Mouse (Mus musculus) intestine, embryonic 14.5 days (tissue): ENCODE data around the gene Xaf1. TPM values are rescaled to one million over a fixed set of nuclear protein-coding genes. Genes with fewer than 3 reads are reported as not detected.

ENCODE experiments used
- ATAC-seq: fragments of 200-750 bp; cut with Nextera tagmentation; replicated peaks from 2 replicates; pipeline ENCODE4 v1.8.0; 2017; ENCODE audit warnings: low read depth, moderate number of reproducible peaks, moderate TSS enrichment, moderate library complexity; ENCODE audit not compliant: low FRiP score, low TSS enrichment
- DNase-seq: peaks from one replicate; pipeline ENCODE4 v3.0.0-alpha.2; 2018; ENCODE audit warnings: low spot score
- H3K27ac ChIP-seq: fragments of 300-500 bp; sonication (generic); 2 replicates; pipeline ENCODE4 v1.5.1; 2014; ENCODE audit warnings: low read depth, mild to moderate bottlenecking, control low read depth
- H3K27me3 ChIP-seq: fragments of 300-500 bp; sonication (generic); replicated peaks from 2 replicates; pipeline ENCODE4 v1.6.1; 2014; ENCODE audit warnings: low read length, control low read depth; ENCODE audit not compliant: control insufficient read depth, insufficient read depth
- H3K36me3 ChIP-seq: fragments of 300-500 bp; sonication (generic); 2 replicates; pipeline ENCODE4 v1.6.1; 2014; ENCODE audit warnings: low read length, control low read depth; ENCODE audit not compliant: control insufficient read depth, insufficient read depth
- H3K4me1 ChIP-seq: fragments of 300-500 bp; sonication (generic); replicated peaks from 2 replicates; pipeline ENCODE4 v1.6.1; 2014; ENCODE audit warnings: low read length, control low read depth, mixed read lengths; ENCODE audit not compliant: control insufficient read depth, insufficient read depth
- H3K4me2 ChIP-seq: fragments of 300-500 bp; sonication (generic); 2 replicates; pipeline ENCODE4 v1.6.1; 2014; ENCODE audit warnings: low read length
- H3K4me3 ChIP-seq: fragments of 300-500 bp; sonication (generic); 2 replicates; pipeline ENCODE4 v1.5.1; 2014; ENCODE audit warnings: low read depth, low read length, control low read depth, mixed read lengths
- H3K9ac ChIP-seq: fragments of 300-500 bp; sonication (generic); 2 replicates; pipeline ENCODE4 v1.6.1; 2014; ENCODE audit warnings: mild to moderate bottlenecking, low read length
- H3K9me3 ChIP-seq: fragments of 300-500 bp; sonication (generic); 2 replicates; pipeline ENCODE4 v1.6.1; 2016; ENCODE audit warnings: low read length, control low read depth; ENCODE audit not compliant: control insufficient read depth
- WGBS: fragments of 180-500 bp; shearing (Covaris S2); extraction: QIAGEN DNeasy Blood & Tissue Kit; methylation state at CpG from one replicate; pipeline ENCODE4 v1.1.7; 2014; 5-methylcytosine and 5-hydroxymethylcytosine counted together
- polyA plus RNA-seq: library from polyadenylated mRNA; unstranded; fragments of >200 nt; fragmentation: Nextera tagmentation; extraction: Ambion mirVana; gene quantifications from 2 replicates; pipeline ENCODE4 v1.2.1, GENCODE M21; 2014

Gene Xaf1
- polyA plus RNA-seq, 1 experiment from 2014 or later: 3.4 TPM

- H3K27ac ChIP-seq: no peak overlapping the region
- no peak overlapping the region for H3K4me3 ChIP-seq
- no peaks in the 10 kb centered on the region for H3K9me3 ChIP-seq
- no peak overlapping the region for H3K9ac ChIP-seq
- 90% methylated on average over 2 of the region's 2 CpGs for WGBS
- DNase-seq (no peak), ATAC-seq (no peak)
- no peaks in the 10 kb centered on the region for H3K36me3 ChIP-seq
- no peaks in the 10 kb centered on the region for H3K4me1 ChIP-seq
- no peak overlapping the region for H3K4me2 ChIP-seq
- H3K27me3 ChIP-seq: no peaks in the 10 kb centered on the region
Measured at GRCm38 (mm10) chr11:72293116-72293515, 8.3 kb upstream of the Xaf1 start.

- Histone ChIP-seq H3K9ac (no peak overlapping the region), H3K4me1 (no peaks in the 10 kb centered on the region), H3K27me3 (no peaks in the 10 kb centered on the region), H3K9me3 (no peaks in the 10 kb centered on the region), H3K4me3 (no peak overlapping the region), H3K27ac (no peak overlapping the region), H3K4me2 (no peak overlapping the region), H3K36me3 (no peaks in the 10 kb centered on the region)
- no peak for DNase-seq
- WGBS: 75% methylated on average over 7 of the region's 7 CpGs
- no peak for ATAC-seq
Measured at GRCm38 (mm10) chr11:72302230-72302629, 801 bp downstream of the Xaf1 start.

- WGBS: 80% methylated on average over 5 of the region's 5 CpGs
- no peak overlapping the region for H3K9ac ChIP-seq
Measured at GRCm38 (mm10) chr11:72307461-72307860, 6.0 kb downstream of the Xaf1 start.

GRCm38 (mm10) chr11:72308982-72309381 is 7.6 kb downstream of the Xaf1 start:
- Histone ChIP-seq H3K36me3 (no peaks in the 10 kb centered on the region), H3K27me3 (peaks cover 9% of the 10 kb centered on the region), H3K9me3 (no peaks in the 10 kb centered on the region), H3K4me1 (no peaks in the 10 kb centered on the region), H3K4me3 (no peak overlapping the region), H3K27ac (no peak overlapping the region), H3K9ac (no peak overlapping the region), H3K4me2 (no peak overlapping the region)
- WGBS: 24% methylated on average over 2 of the region's 2 CpGs
- ATAC-seq (no peak), DNase-seq (no peak)

More at GRCm38 (mm10) chr11:72307461-72307860, 6.0 kb downstream of the Xaf1 start:
- no peak overlapping the region for H3K4me2 ChIP-seq
- no peak overlapping the region for H3K4me3 ChIP-seq
- H3K9me3 ChIP-seq: no peaks in the 10 kb centered on the region
- H3K4me1 ChIP-seq: no peaks in the 10 kb centered on the region
- ATAC-seq (no peak), DNase-seq (no peak)
- H3K27me3 ChIP-seq: no peaks in the 10 kb centered on the region
- H3K36me3 ChIP-seq: no peaks in the 10 kb centered on the region
- no peak overlapping the region for H3K27ac ChIP-seq

GRCm38 (mm10) chr11:72310491-72310890 is 9.1 kb downstream of the Xaf1 start:
- ATAC-seq: no peak
- H3K27ac ChIP-seq: no peak overlapping the region
- H3K4me3 ChIP-seq: no peak overlapping the region
- 78% methylated on average over 4 of the region's 4 CpGs for WGBS
- H3K4me1 ChIP-seq: no peaks in the 10 kb centered on the region
- no peak for DNase-seq
- H3K4me2 ChIP-seq: no peak overlapping the region
- peaks cover 22% of the 10 kb centered on the region for H3K27me3 ChIP-seq
- H3K36me3 ChIP-seq: no peaks in the 10 kb centered on the region
- no peaks in the 10 kb centered on the region for H3K9me3 ChIP-seq
- H3K9ac ChIP-seq: no peak overlapping the region

- no peak for ATAC-seq
- no peaks in the 10 kb centered on the region for H3K36me3 ChIP-seq
- H3K4me2 ChIP-seq: no peak overlapping the region
- H3K4me1 ChIP-seq: no peaks in the 10 kb centered on the region
- no peak for DNase-seq
- H3K27me3 ChIP-seq: peaks cover 22% of the 10 kb centered on the region
- 75% methylated on average over 10 of the region's 10 CpGs for WGBS
- no peak overlapping the region for H3K9ac ChIP-seq
- no peak overlapping the region for H3K27ac ChIP-seq
- no peak overlapping the region for H3K4me3 ChIP-seq
- no peaks in the 10 kb centered on the region for H3K9me3 ChIP-seq
Measured at GRCm38 (mm10) chr11:72311355-72312001, 10.0 kb downstream of the Xaf1 start.

- Histone ChIP-seq H3K27me3 (peaks cover 22% of the 10 kb centered on the region), H3K4me1 (no peaks in the 10 kb centered on the region), H3K4me2 (peak within 1 kb of the TSS; percentile 45), H3K4me3 (peak within 1 kb of the TSS; percentile 15; the same call in 1 of the 2 replicates), H3K36me3 (no peaks in the 10 kb centered on the region), H3K9ac (no peak within 1 kb of the TSS), H3K9me3 (no peaks in the 10 kb centered on the region), H3K27ac (no peak within 1 kb of the TSS)
- WGBS: 8% methylated on average over 42 of the region's 42 CpGs
- ATAC-seq (no peak), DNase-seq (no peak)
Measured at GRCm38 (mm10) chr11:72314151-72314895, 12.9 kb downstream of the Xaf1 start, which contains the start of gene Fbxo39. Gene Fbxo39, plus strand, starts transcription at chr11:72314444.

GRCm38 (mm10) chr11:72318026-72318425 is 16.6 kb downstream of the Xaf1 start:
- Histone ChIP-seq H3K4me2 (no peak overlapping the region), H3K36me3 (no peaks in the 10 kb centered on the region), H3K27ac (no peak overlapping the region), H3K27me3 (peaks cover 22% of the 10 kb centered on the region), H3K9me3 (no peaks in the 10 kb centered on the region), H3K4me3 (no peak overlapping the region), H3K9ac (no peak overlapping the region), H3K4me1 (no peaks in the 10 kb centered on the region)
- ATAC-seq (no peak), DNase-seq (no peak)
- WGBS: 42% methylated on average over 5 of the region's 5 CpGs
